Comparison of ENCODE assay signal across 8 mouse cellular contexts in genomic region chr11:88203712-88204532, GRCm38 (mm10). TPM values are rescaled to one million over a fixed set of nuclear protein-coding genes. Genes with fewer than 3 reads are reported as not detected.
DNase-seq lines count a peak whose midpoint lies in the region; ATAC-seq and TF ChIP-seq lines count a peak whose summit lies in the region.

TSS of gene Mrps23 (plus strand) at chr11:88204388.

- peak within 1 kb of the TSS; percentile 88 for H3K4me3 ChIP-seq in forebrain, embryonic 15.5 days
- peak within 1 kb of the TSS; percentile 99 for H3K4me3 ChIP-seq in lung, adult 2 months (replicated peaks; ENCODE audit: extremely low read depth, low read depth, low read length)

- H3K27me3 ChIP-seq in forebrain, embryonic 15.5 days, result no peaks in the 10 kb centered on the region

- peak within 1 kb of the TSS; percentile 94 for H3K4me2 ChIP-seq in forebrain, embryonic 15.5 days (replicated peaks)

- DNase-seq in ES-CJ7 (ENCODE audit: low read depth, low spot score), result peak; percentile 91
- peak; percentile 87 for DNase-seq in cerebellum, adult 11 months
- DNase-seq in heart, postnatal 25 days (ENCODE audit: low spot score), result peak; percentile 90
- DNase-seq in layer of hippocampus, adult 18-20 months (ENCODE audit: low spot score in 2 of 2), result peak; percentile 92 to 95
- DNase-seq in lung, adult 2 months, result peak; percentile 87
- DNase-seq in thymus, adult 18-20 months, result peak; percentile 87 to 91

- ATAC-seq in forebrain, embryonic 15.5 days (replicated peaks), result peak; percentile 96
- peak; percentile 99 for ATAC-seq in neutrophil, adult 5-6 weeks (ENCODE audit: extremely low read depth, insufficient number of reproducible peaks, low FRiP score, poor library complexity, severe bottlenecking)

- TF ChIP-seq POLR2A in lung, adult 2 months (IDR thresholded peaks at IDR 0.05; ENCODE audit: borderline replicate concordance, extremely low read depth, low read depth, low read length), result peak; percentile 81; the same call in 1 of the 2 replicates

- H3K4me1 ChIP-seq in forebrain, embryonic 15.5 days, result peaks cover 23% of the 10 kb centered on the region
- H3K4me1 ChIP-seq in lung, adult 2 months (ENCODE audit: control insufficient read depth, insufficient read depth, low read length), result peaks cover 5% of the 10 kb centered on the region

- WGBS in forebrain, embryonic 15.5 days, result 0% methylated on average over 51 of the region's 51 CpGs
- under 1% methylated on average over 51 of the region's 51 CpGs for WGBS in lung, adult 2 months

- 0 out of 2 replicates have a peak, but pooled peaks cover 9% of the 10 kb centered on the region for H3K36me3 ChIP-seq in forebrain, embryonic 15.5 days

- H3K9me3 ChIP-seq in forebrain, embryonic 15.5 days, result no peaks in the 10 kb centered on the region

- H3K9ac ChIP-seq in forebrain, embryonic 15.5 days (replicated peaks), result peak within 1 kb of the TSS; percentile 91

- intact Hi-C loops in heart, postnatal 25 days (cut with DNase I), result no loop called here

- peak; percentile 42 for TF ChIP-seq CTCF in lung, adult 2 months (IDR thresholded peaks at IDR 0.05; ENCODE audit: insufficient read depth, low read length)

- H3K27ac ChIP-seq in forebrain, embryonic 15.5 days (replicated peaks), result peak within 1 kb of the TSS; percentile 84

RNA-seq across cellular contexts. Expression of gene Mrps23, which starts in this region (rescaled TPM):
- polyA plus RNA-seq in forebrain, embryonic 15.5 days (2015; fragmentation: Nextera tagmentation; extraction: Ambion mirVana), result 67.0 and 68.1 TPM in 2 replicates
- total RNA-seq in heart, postnatal 25 days (2021), result 100 to 1,000 TPM; 301 to 306 TPM
- 10 to 100 TPM; 63.8 to 77.8 TPM for total RNA-seq in layer of hippocampus, adult 18-20 months (2021)
- 23.3 and 39.0 TPM in 2 replicates for polyA plus RNA-seq in lung, adult 2 months (2012; rRNA removed)
- total RNA-seq in neutrophil, adult 5-6 weeks (2017), result 28.5 and 41.0 TPM in 2 replicates

Comparison
In these comparisons a context has a peak if more than half of its experiments do, and no peak if none do; other contexts are left out.
1. Peak in every context shown above with its lines: DNase-seq, ATAC-seq, H3K4me3 ChIP-seq and H3K27ac ChIP-seq.